Mouse (Mus musculus): ENCODE measurements at regions not wholly inside any gene's neighbourhood (a gene's known extent, or its start where the extent isn't known, plus 50 kb on each side); places are given as distances from the start of the nearest gene placed in this dataset.

DNA sequence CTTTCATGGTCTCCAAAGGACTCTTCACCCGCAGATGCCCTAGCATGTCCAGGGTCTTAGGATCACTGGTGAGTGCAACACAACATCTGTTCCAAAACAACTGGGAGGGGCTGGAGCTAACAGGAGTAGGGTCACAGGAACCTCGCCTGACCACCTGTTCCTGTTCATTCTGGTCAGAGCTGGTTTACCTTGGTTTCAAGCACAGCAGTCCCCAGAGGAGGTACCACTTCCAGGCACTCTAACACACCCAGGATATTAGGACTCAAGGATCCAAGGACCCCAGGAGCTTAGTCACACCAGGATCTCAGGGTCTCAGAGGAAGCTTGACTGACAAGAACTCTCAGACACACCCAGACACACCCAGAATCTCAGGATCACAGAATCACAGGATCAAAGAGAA is 94.9 kb upstream of the Plscr5 start:
- no peak for ATAC-seq

GRCm38 (mm10) chr9:92129504-92129903 is 63.2 kb upstream of the Plscr5 start:
- ATAC-seq: no peak

DNA sequence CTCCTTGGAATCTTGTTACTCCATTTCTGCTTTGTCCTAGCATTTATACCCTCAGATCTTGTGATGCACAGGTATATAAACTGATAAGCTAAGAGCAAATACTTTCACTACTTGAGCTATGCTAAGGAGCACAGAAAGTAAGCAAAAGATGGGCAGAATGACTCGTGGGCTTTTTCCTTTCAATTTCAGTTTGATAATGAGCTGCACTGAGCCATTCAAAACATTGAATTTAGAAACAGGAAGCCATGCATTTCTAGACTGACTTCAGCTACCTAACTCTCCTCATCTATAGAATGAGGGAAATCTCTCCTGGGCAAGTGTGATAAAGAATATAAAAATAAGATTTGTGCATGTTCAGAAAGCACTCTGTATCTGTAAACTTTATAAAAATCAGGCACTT is 62.3 kb upstream of the Plscr5 start:
- peak; percentile 58 for ATAC-seq

DNA sequence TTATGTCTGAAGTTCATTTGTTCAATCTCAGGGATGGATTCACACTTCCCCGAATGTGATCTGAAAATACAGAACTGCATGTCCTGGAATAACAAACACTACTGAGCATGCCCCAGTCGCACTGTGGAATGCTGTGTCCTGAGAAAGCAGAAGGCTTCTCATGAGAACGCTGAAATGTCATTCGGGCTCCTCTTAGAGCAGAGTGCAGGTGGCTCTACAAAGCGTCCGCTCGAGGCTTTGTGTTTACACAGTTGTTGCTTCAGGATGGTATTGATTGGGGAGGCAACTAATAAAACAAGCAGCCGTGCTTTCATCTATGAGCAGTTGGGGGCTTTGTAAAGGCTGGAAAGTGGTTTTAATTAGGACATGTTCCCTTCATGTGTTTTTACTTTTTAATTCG is 60.3 kb upstream of the Plscr5 start:
- ATAC-seq: no peak

DNA sequence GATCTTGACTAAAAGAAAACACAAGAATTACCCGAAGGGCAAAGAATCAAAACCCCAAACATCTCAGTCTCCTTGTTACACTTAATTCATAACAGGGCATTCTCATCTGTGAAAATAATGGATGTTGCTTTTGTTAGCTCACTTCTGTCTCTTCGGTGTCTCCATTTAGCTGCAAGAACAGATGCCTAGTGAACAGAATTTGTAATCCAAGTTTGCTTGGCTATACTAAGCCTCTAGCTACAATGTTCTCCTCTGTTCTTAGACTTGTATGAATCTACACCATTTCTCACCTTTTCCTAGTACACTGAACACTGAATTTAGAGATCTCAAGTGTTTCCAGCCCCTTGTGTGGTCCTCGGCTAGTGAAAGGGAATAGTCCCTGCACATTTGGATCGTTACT is 50.8 kb upstream of the Plscr5 start:
- ATAC-seq: no peak
